Mouse (Mus musculus) heart, embryonic 11.5 days (tissue): ENCODE data around the gene Anks6. TPM values are rescaled to one million over a fixed set of nuclear protein-coding genes. Genes with fewer than 3 reads are reported as not detected.
A peak's percentile ranks its signal among the peaks of the same experiment; 100 is the strongest.

Experiments used
- ATAC-seq: fragments of 200-750 bp; cut with Nextera tagmentation; replicated peaks from 2 replicates; pipeline ENCODE4 v1.8.0; 2017; ENCODE audit warnings: moderate library complexity; ENCODE audit not compliant: insufficient number of reproducible peaks, low FRiP score, low TSS enrichment
- H3K27ac ChIP-seq: fragments of 300-500 bp; sonication (generic); 2 replicates; pipeline ENCODE4 v1.5.1; 2014; ENCODE audit warnings: mild to moderate bottlenecking, low read depth, low read length
- H3K27me3 ChIP-seq: fragments of 300-500 bp; sonication (generic); 2 replicates; pipeline ENCODE4 v1.6.1; 2014; ENCODE audit warnings: mild to moderate bottlenecking, low read length, mixed read lengths; ENCODE audit not compliant: control insufficient read depth, insufficient read depth
- H3K36me3 ChIP-seq: fragments of 300-500 bp; sonication (generic); 2 replicates; pipeline ENCODE4 v1.6.1; 2014; ENCODE audit warnings: mild to moderate bottlenecking, low read length, moderate library complexity, mixed read lengths; ENCODE audit not compliant: control insufficient read depth, insufficient read depth
- H3K4me1 ChIP-seq: fragments of 300-500 bp; sonication (generic); 2 replicates; pipeline ENCODE4 v1.6.1; 2014; ENCODE audit warnings: low read length; ENCODE audit not compliant: control insufficient read depth, insufficient read depth
- H3K4me2 ChIP-seq: fragments of 300-500 bp; sonication (generic); 2 replicates; pipeline ENCODE4 v1.6.1; 2014; ENCODE audit warnings: mild to moderate bottlenecking, moderate library complexity
- H3K4me3 ChIP-seq: fragments of 300-500 bp; sonication (generic); 2 replicates; pipeline ENCODE4 v1.5.1; 2014; ENCODE audit warnings: low read depth, low read length
- H3K9ac ChIP-seq: fragments of 300-500 bp; sonication (generic); 2 replicates; pipeline ENCODE4 v1.6.1; 2014; ENCODE audit warnings: mild to moderate bottlenecking, low read depth, low read length, moderate library complexity
- H3K9me3 ChIP-seq: fragments of 300-500 bp; sonication (generic); replicated peaks from 2 replicates; pipeline ENCODE4 v1.6.1; 2016; ENCODE audit warnings: low read length; ENCODE audit not compliant: control insufficient read depth
- WGBS: fragments of 180-500 bp; shearing (Covaris S2); extraction: QIAGEN DNeasy Blood & Tissue Kit; methylation state at CpG from one replicate; pipeline ENCODE4 v1.1.7; 2014; ENCODE audit not compliant: insufficient replicate concordance; 5-methylcytosine and 5-hydroxymethylcytosine counted together
- polyA plus RNA-seq: library from polyadenylated mRNA; unstranded; fragments of >200 nt; fragmentation: Nextera tagmentation; extraction: Ambion mirVana; gene quantifications from 2 replicates; pipeline ENCODE4 v1.2.1, GENCODE M21; 2014

Gene Anks6
- polyA plus RNA-seq, 1 experiment from 2014 or later, result 1.4 TPM

- H3K4me2 ChIP-seq, result peak overlapping the region; percentile 88; the same call in 1 of the 2 replicates
- H3K27me3 ChIP-seq, result peaks cover 66% of the 10 kb centered on the region
- no peaks in the 10 kb centered on the region for H3K9me3 ChIP-seq
- H3K9ac ChIP-seq, result no peak overlapping the region
- 5% methylated on average over 29 of the region's 29 CpGs for WGBS
- H3K4me1 ChIP-seq, result peaks cover 12% of the 10 kb centered on the region; the same call in 1 of the 2 replicates
- peak overlapping the region; percentile 50; the same call in 1 of the 2 replicates for H3K4me3 ChIP-seq
- ATAC-seq, result no peak
- H3K27ac ChIP-seq, result no peak overlapping the region
- no peaks in the 10 kb centered on the region for H3K36me3 ChIP-seq
Measured at GRCm38 (mm10) chr4:46990281-46991015, 66.8 kb downstream of the Anks6 start.

GRCm38 (mm10) chr4:46989842-46990241, 67.4 kb downstream of the Anks6 start:
- no peak overlapping the region for H3K9ac ChIP-seq
- no peak overlapping the region for H3K27ac ChIP-seq
- H3K36me3 ChIP-seq, result no peaks in the 10 kb centered on the region
- H3K27me3 ChIP-seq, result peaks cover 66% of the 10 kb centered on the region
- H3K9me3 ChIP-seq, result no peaks in the 10 kb centered on the region
- H3K4me1 ChIP-seq, result peaks cover 12% of the 10 kb centered on the region; the same call in 1 of the 2 replicates
- no peak for ATAC-seq
- no peak overlapping the region for H3K4me3 ChIP-seq
- 3% methylated on average over 17 of the region's 17 CpGs for WGBS
- no peak overlapping the region for H3K4me2 ChIP-seq

- WGBS, result 81% methylated on average over 4 of the region's 4 CpGs
- Histone ChIP-seq H3K4me1 (peaks cover 12% of the 10 kb centered on the region; the same call in 1 of the 2 replicates), H3K4me2 (no peak overlapping the region), H3K36me3 (no peaks in the 10 kb centered on the region), H3K4me3 (no peak overlapping the region), H3K27ac (no peak overlapping the region), H3K27me3 (peaks cover 56% of the 10 kb centered on the region), H3K9me3 (no peaks in the 10 kb centered on the region), H3K9ac (no peak overlapping the region)
- ATAC-seq, result no peak
Measured at GRCm38 (mm10) chr4:46988824-46989223, 68.4 kb downstream of the Anks6 start.

- Histone ChIP-seq H3K36me3 (no peaks in the 10 kb centered on the region), H3K9ac (no peak overlapping the region), H3K27me3 (peaks cover 51% of the 10 kb centered on the region), H3K4me3 (no peak overlapping the region), H3K4me2 (no peak overlapping the region), H3K27ac (no peak overlapping the region), H3K4me1 (peaks cover 12% of the 10 kb centered on the region; the same call in 1 of the 2 replicates), H3K9me3 (no peaks in the 10 kb centered on the region)
- WGBS, result 40% methylated on average over 3 of the region's 3 CpGs
- ATAC-seq, result no peak
Measured at GRCm38 (mm10) chr4:46988257-46988656, 69.0 kb downstream of the Anks6 start.

- WGBS, result 80% methylated on average over 6 of the region's 6 CpGs
- Histone ChIP-seq H3K27ac (no peak overlapping the region), H3K9ac (no peak overlapping the region), H3K9me3 (no peaks in the 10 kb centered on the region), H3K4me1 (peaks cover 12% of the 10 kb centered on the region; the same call in 1 of the 2 replicates), H3K4me3 (no peak overlapping the region), H3K36me3 (no peaks in the 10 kb centered on the region), H3K4me2 (no peak overlapping the region), H3K27me3 (peaks cover 46% of the 10 kb centered on the region)
- no peak for ATAC-seq
Measured at GRCm38 (mm10) chr4:46987809-46988208, 69.4 kb downstream of the Anks6 start.

- Histone ChIP-seq H3K4me2 (no peak overlapping the region), H3K4me1 (0 out of 2 replicates have a peak, but pooled peaks cover 5% of the 10 kb centered on the region), H3K27me3 (peaks cover 29% of the 10 kb centered on the region), H3K27ac (no peak overlapping the region), H3K36me3 (no peaks in the 10 kb centered on the region), H3K4me3 (no peak overlapping the region), H3K9ac (no peak overlapping the region), H3K9me3 (no peaks in the 10 kb centered on the region)
- ATAC-seq, result no peak
Measured at GRCm38 (mm10) chr4:46986054-46986453, 71.2 kb downstream of the Anks6 start.

- no peak overlapping the region for H3K27ac ChIP-seq
- no peaks in the 10 kb centered on the region for H3K4me1 ChIP-seq
- no peak for ATAC-seq
- H3K36me3 ChIP-seq, result no peaks in the 10 kb centered on the region
- no peaks in the 10 kb centered on the region for H3K27me3 ChIP-seq
- no peak overlapping the region for H3K4me3 ChIP-seq
- H3K4me2 ChIP-seq, result no peak overlapping the region
- no peaks in the 10 kb centered on the region for H3K9me3 ChIP-seq
- WGBS, result 56% methylated on average over 5 of the region's 5 CpGs
- no peak overlapping the region for H3K9ac ChIP-seq
Measured at GRCm38 (mm10) chr4:46982912-46983311, 74.3 kb downstream of the Anks6 start.

- no peak overlapping the region for H3K4me2 ChIP-seq
- no peaks in the 10 kb centered on the region for H3K36me3 ChIP-seq
- no peaks in the 10 kb centered on the region for H3K27me3 ChIP-seq
- H3K4me3 ChIP-seq, result no peak overlapping the region
- H3K9ac ChIP-seq, result no peak overlapping the region
- 83% methylated on average over 4 of the region's 4 CpGs for WGBS
- no peaks in the 10 kb centered on the region for H3K9me3 ChIP-seq
- H3K27ac ChIP-seq, result no peak overlapping the region
- H3K4me1 ChIP-seq, result no peaks in the 10 kb centered on the region
- no peak for ATAC-seq
Measured at GRCm38 (mm10) chr4:46982094-46982493, 75.1 kb downstream of the Anks6 start.

GRCm38 (mm10) chr4:46978371-46978770, 78.9 kb downstream of the Anks6 start:
- no peak overlapping the region for H3K4me2 ChIP-seq
- no peaks in the 10 kb centered on the region for H3K36me3 ChIP-seq
- WGBS, result 81% methylated on average over 6 of the region's 6 CpGs
- no peak overlapping the region for H3K27ac ChIP-seq
- no peaks in the 10 kb centered on the region for H3K27me3 ChIP-seq
- ATAC-seq, result no peak
- H3K4me1 ChIP-seq, result no peaks in the 10 kb centered on the region
- H3K4me3 ChIP-seq, result no peak overlapping the region
- no peak overlapping the region for H3K9ac ChIP-seq
- no peaks in the 10 kb centered on the region for H3K9me3 ChIP-seq
